Mouse (Mus musculus): ENCODE results near the gene Slc38a8. TPM values are rescaled to one million over a fixed set of nuclear protein-coding genes. Genes with fewer than 3 reads are reported as not detected.

Gene Slc38a8
- polyA plus RNA-seq, 1 experiment from 2014 or later, result not detected

- Histone ChIP-seq H3K4me3 (ENCODE audit: low read depth, low read length) (no peak overlapping the region), H3K27me3 (ENCODE audit: control insufficient read depth, insufficient read depth, low read length) (no peaks in the 10 kb centered on the region), H3K27ac (ENCODE audit: low read depth, low read length) (no peak overlapping the region), H3K4me1 (ENCODE audit: control insufficient read depth, insufficient read depth, low read length) (no peaks in the 10 kb centered on the region), H3K9ac (ENCODE audit: low read length) (no peak overlapping the region), H3K9me3 (ENCODE audit: control insufficient read depth, low read length) (no peaks in the 10 kb centered on the region), H3K4me2 (ENCODE audit: low read depth) (no peak overlapping the region), H3K36me3 (ENCODE audit: control insufficient read depth, insufficient read depth, low read length) (peaks cover 29% of the 10 kb centered on the region)
- ATAC-seq (ENCODE audit: insufficient read depth, low FRiP score, low TSS enrichment) (no peak), DNase-seq (ENCODE audit: low spot score) (no peak)
- WGBS, result 95% methylated on average over 7 of the region's 7 CpGs
Measured at GRCm38 (mm10) chr8:119528762-119529161, 27.3 kb upstream of the Slc38a8 start.

GRCm38 (mm10) chr8:119520102-119520501 lies 18.6 kb upstream of the Slc38a8 start:
- peaks cover 28% of the 10 kb centered on the region for H3K36me3 ChIP-seq (ENCODE audit: control insufficient read depth, insufficient read depth, low read length)
- no peak overlapping the region for H3K9ac ChIP-seq (ENCODE audit: low read length)
- ATAC-seq (ENCODE audit: insufficient read depth, low FRiP score, low TSS enrichment) (no peak), DNase-seq (ENCODE audit: low spot score) (peak; percentile 35)
- no peaks in the 10 kb centered on the region for H3K4me1 ChIP-seq (ENCODE audit: control insufficient read depth, insufficient read depth, low read length)
- no peaks in the 10 kb centered on the region for H3K27me3 ChIP-seq (ENCODE audit: control insufficient read depth, insufficient read depth, low read length)
- H3K4me3 ChIP-seq (ENCODE audit: low read depth, low read length), result no peak overlapping the region
- H3K27ac ChIP-seq (ENCODE audit: low read depth, low read length), result no peak overlapping the region
- H3K4me2 ChIP-seq (ENCODE audit: low read depth), result no peak overlapping the region
- 75% methylated on average over 7 of the region's 7 CpGs for WGBS
- no peaks in the 10 kb centered on the region for H3K9me3 ChIP-seq (ENCODE audit: control insufficient read depth, low read length)

GRCm38 (mm10) chr8:119516674-119517073 lies 15.2 kb upstream of the Slc38a8 start:
- Histone ChIP-seq H3K9me3 (ENCODE audit: control insufficient read depth, low read length) (no peaks in the 10 kb centered on the region), H3K4me1 (ENCODE audit: control insufficient read depth, insufficient read depth, low read length) (no peaks in the 10 kb centered on the region), H3K27me3 (ENCODE audit: control insufficient read depth, insufficient read depth, low read length) (no peaks in the 10 kb centered on the region), H3K9ac (ENCODE audit: low read length) (no peak overlapping the region), H3K36me3 (ENCODE audit: control insufficient read depth, insufficient read depth, low read length) (peaks cover 29% of the 10 kb centered on the region), H3K4me3 (ENCODE audit: low read depth, low read length) (no peak overlapping the region), H3K27ac (ENCODE audit: low read depth, low read length) (no peak overlapping the region), H3K4me2 (ENCODE audit: low read depth) (no peak overlapping the region)
- WGBS, result 73% methylated on average over 5 of the region's 5 CpGs
- no peak for DNase-seq (ENCODE audit: low spot score)
- ATAC-seq (ENCODE audit: insufficient read depth, low FRiP score, low TSS enrichment), result no peak

GRCm38 (mm10) chr8:119515767-119516166 lies 14.3 kb upstream of the Slc38a8 start:
- Histone ChIP-seq H3K36me3 (ENCODE audit: control insufficient read depth, insufficient read depth, low read length) (peaks cover 26% of the 10 kb centered on the region), H3K9ac (ENCODE audit: low read length) (no peak overlapping the region), H3K9me3 (ENCODE audit: control insufficient read depth, low read length) (no peaks in the 10 kb centered on the region), H3K4me1 (ENCODE audit: control insufficient read depth, insufficient read depth, low read length) (no peaks in the 10 kb centered on the region), H3K4me3 (ENCODE audit: low read depth, low read length) (no peak overlapping the region), H3K27me3 (ENCODE audit: control insufficient read depth, insufficient read depth, low read length) (no peaks in the 10 kb centered on the region), H3K4me2 (ENCODE audit: low read depth) (no peak overlapping the region), H3K27ac (ENCODE audit: low read depth, low read length) (no peak overlapping the region)
- ATAC-seq (ENCODE audit: insufficient read depth, low FRiP score, low TSS enrichment) (no peak), DNase-seq (ENCODE audit: low spot score) (no peak)
- 74% methylated on average over 3 of the region's 3 CpGs for WGBS

GRCm38 (mm10) chr8:119514940-119515339 lies 13.4 kb upstream of the Slc38a8 start:
- H3K4me1 ChIP-seq (ENCODE audit: control insufficient read depth, insufficient read depth, low read length), result no peaks in the 10 kb centered on the region
- no peak for ATAC-seq (ENCODE audit: insufficient read depth, low FRiP score, low TSS enrichment)
- no peak overlapping the region for H3K4me2 ChIP-seq (ENCODE audit: low read depth)
- 87% methylated on average over 3 of the region's 3 CpGs for WGBS
- DNase-seq (ENCODE audit: low spot score), result no peak
- no peak overlapping the region for H3K9ac ChIP-seq (ENCODE audit: low read length)
- H3K36me3 ChIP-seq (ENCODE audit: control insufficient read depth, insufficient read depth, low read length), result peaks cover 23% of the 10 kb centered on the region
- H3K9me3 ChIP-seq (ENCODE audit: control insufficient read depth, low read length), result no peaks in the 10 kb centered on the region
- H3K4me3 ChIP-seq (ENCODE audit: low read depth, low read length), result no peak overlapping the region
- no peaks in the 10 kb centered on the region for H3K27me3 ChIP-seq (ENCODE audit: control insufficient read depth, insufficient read depth, low read length)
- H3K27ac ChIP-seq (ENCODE audit: low read depth, low read length), result no peak overlapping the region

- no peak overlapping the region for H3K9ac ChIP-seq (ENCODE audit: low read length)
- no peaks in the 10 kb centered on the region for H3K9me3 ChIP-seq (ENCODE audit: control insufficient read depth, low read length)
- WGBS, result 93% methylated on average over 4 of the region's 4 CpGs
- H3K27ac ChIP-seq (ENCODE audit: low read depth, low read length), result no peak overlapping the region
- no peaks in the 10 kb centered on the region for H3K4me1 ChIP-seq (ENCODE audit: control insufficient read depth, insufficient read depth, low read length)
- H3K4me3 ChIP-seq (ENCODE audit: low read depth, low read length), result no peak overlapping the region
- ATAC-seq (ENCODE audit: insufficient read depth, low FRiP score, low TSS enrichment), result no peak
- peaks cover 25% of the 10 kb centered on the region for H3K36me3 ChIP-seq (ENCODE audit: control insufficient read depth, insufficient read depth, low read length)
- no peak overlapping the region for H3K4me2 ChIP-seq (ENCODE audit: low read depth)
- H3K27me3 ChIP-seq (ENCODE audit: control insufficient read depth, insufficient read depth, low read length), result no peaks in the 10 kb centered on the region
- DNase-seq (ENCODE audit: low spot score), result no peak
Measured at GRCm38 (mm10) chr8:119513405-119513804, 11.9 kb upstream of the Slc38a8 start.

GRCm38 (mm10) chr8:119511722-119512121 lies 10.2 kb upstream of the Slc38a8 start:
- Histone ChIP-seq H3K9me3 (ENCODE audit: control insufficient read depth, low read length) (no peaks in the 10 kb centered on the region), H3K4me2 (ENCODE audit: low read depth) (no peak overlapping the region), H3K27me3 (ENCODE audit: control insufficient read depth, insufficient read depth, low read length) (no peaks in the 10 kb centered on the region), H3K27ac (ENCODE audit: low read depth, low read length) (no peak overlapping the region), H3K4me3 (ENCODE audit: low read depth, low read length) (no peak overlapping the region), H3K36me3 (ENCODE audit: control insufficient read depth, insufficient read depth, low read length) (peaks cover 21% of the 10 kb centered on the region), H3K4me1 (ENCODE audit: control insufficient read depth, insufficient read depth, low read length) (no peaks in the 10 kb centered on the region), H3K9ac (ENCODE audit: low read length) (no peak overlapping the region)
- DNase-seq (ENCODE audit: low spot score) (no peak), ATAC-seq (ENCODE audit: insufficient read depth, low FRiP score, low TSS enrichment) (no peak)
- WGBS, result 94% methylated on average over 7 of the region's 7 CpGs

GRCm38 (mm10) chr8:119510471-119510870 lies 9.0 kb upstream of the Slc38a8 start:
- no peak overlapping the region for H3K9ac ChIP-seq (ENCODE audit: low read length)
- no peak overlapping the region for H3K27ac ChIP-seq (ENCODE audit: low read depth, low read length)
- no peak for ATAC-seq (ENCODE audit: insufficient read depth, low FRiP score, low TSS enrichment)

GRCm38 (mm10) chr8:119506106-119506505 lies 4.6 kb upstream of the Slc38a8 start:
- H3K4me1 ChIP-seq (ENCODE audit: control insufficient read depth, insufficient read depth, low read length), result no peaks in the 10 kb centered on the region

More at GRCm38 (mm10) chr8:119510471-119510870, 9.0 kb upstream of the Slc38a8 start:
- no peak overlapping the region for H3K4me3 ChIP-seq (ENCODE audit: low read depth, low read length)
- no peaks in the 10 kb centered on the region for H3K27me3 ChIP-seq (ENCODE audit: control insufficient read depth, insufficient read depth, low read length)
- H3K36me3 ChIP-seq (ENCODE audit: control insufficient read depth, insufficient read depth, low read length), result peaks cover 20% of the 10 kb centered on the region
- H3K4me2 ChIP-seq (ENCODE audit: low read depth), result no peak overlapping the region
- no peaks in the 10 kb centered on the region for H3K4me1 ChIP-seq (ENCODE audit: control insufficient read depth, insufficient read depth, low read length)
- 94% methylated on average over 9 of the region's 9 CpGs for WGBS
- no peaks in the 10 kb centered on the region for H3K9me3 ChIP-seq (ENCODE audit: control insufficient read depth, low read length)
- no peak for DNase-seq (ENCODE audit: low spot score)

More at GRCm38 (mm10) chr8:119506106-119506505, 4.6 kb upstream of the Slc38a8 start:
- 87% methylated on average over 8 of the region's 8 CpGs for WGBS
- DNase-seq (ENCODE audit: low spot score), result no peak
- no peak for ATAC-seq (ENCODE audit: insufficient read depth, low FRiP score, low TSS enrichment)
- Histone ChIP-seq H3K4me3 (ENCODE audit: low read depth, low read length) (no peak overlapping the region), H3K27ac (ENCODE audit: low read depth, low read length) (no peak overlapping the region), H3K9ac (ENCODE audit: low read length) (no peak overlapping the region), H3K36me3 (ENCODE audit: control insufficient read depth, insufficient read depth, low read length) (peaks cover 11% of the 10 kb centered on the region), H3K9me3 (ENCODE audit: control insufficient read depth, low read length) (no peaks in the 10 kb centered on the region), H3K4me2 (ENCODE audit: low read depth) (no peak overlapping the region), H3K27me3 (ENCODE audit: control insufficient read depth, insufficient read depth, low read length) (no peaks in the 10 kb centered on the region)
